Mouse (Mus musculus) G1E (cell line): Measurements from ENCODE around the gene Mad1l1.

Experiments used
- CTCF ChIP-seq: IDR thresholded peaks from 2 replicates; pipeline ENCODE4 v1.5.1; 2012; ENCODE audit warnings: low read depth, low read length, inconsistent platforms, mixed read lengths
- GATA2 ChIP-seq: IDR thresholded peaks from 2 replicates; pipeline ENCODE4 v1.6.1; 2012; ENCODE audit warnings: low read depth, low read length, inconsistent platforms, borderline replicate concordance

DNA sequence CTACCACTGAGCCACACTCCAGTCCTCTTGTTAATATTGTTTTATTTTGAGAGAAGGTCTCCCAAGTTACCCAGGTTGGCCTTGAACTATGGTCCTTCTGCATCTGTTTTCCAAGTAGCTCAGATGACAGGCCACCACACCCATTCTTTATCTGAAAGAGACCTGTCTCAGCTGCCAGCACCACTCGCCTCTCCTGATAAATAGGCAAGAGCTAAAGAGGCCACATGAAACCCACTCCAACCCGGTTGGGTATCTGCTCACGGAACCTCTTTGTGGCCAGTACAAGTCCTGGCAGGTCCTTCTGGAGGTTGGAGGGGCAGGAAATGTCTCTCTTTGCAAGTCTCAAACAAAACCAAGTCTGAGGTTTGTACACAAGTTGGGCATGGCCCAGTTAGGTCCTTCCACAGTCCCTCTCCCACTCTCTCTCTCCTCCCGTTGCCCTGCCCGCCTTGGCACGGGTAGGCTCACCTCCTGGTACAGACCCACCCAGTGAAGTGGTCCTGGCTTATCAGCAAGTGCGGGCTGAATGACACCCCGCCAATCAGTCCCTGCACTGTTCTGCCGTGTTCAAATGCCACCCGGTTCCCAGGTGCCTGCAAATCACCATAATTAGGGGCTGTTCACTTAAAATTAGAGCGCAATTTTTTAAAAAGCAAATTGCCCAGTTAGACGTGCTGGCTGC, 308.9 kb downstream of the Mad1l1 start:
- no peak for TF ChIP-seq CTCF
- no peak for TF ChIP-seq GATA2
